Mouse (Mus musculus): ENCODE results near the gene Steap1.

GRCm38 (mm10) chr5:5693541-5693955 is 55.6 kb downstream of the Steap1 start:
- TF ChIP-seq POLR2A (IDR thresholded peaks at IDR 0.05; ENCODE audit: insufficient read depth, low read depth, low read length) (no peak), CTCF (IDR thresholded peaks at IDR 0.05) (no peak), EP300 (IDR thresholded peaks at IDR 0.05; ENCODE audit: insufficient read depth, low read depth, low read length) (no peak)

Data from heart, adult 2 months (tissue).